Mouse (Mus musculus) small intestine, adult 2 months (tissue): Measurements from ENCODE around the gene Gab2.

Experiments used
- CTCF ChIP-seq: fragments of 200-500 bp; IDR thresholded peaks from 2 replicates; pipeline ENCODE4 v1.5.1; 2012; ENCODE audit warnings: low read depth, mild to moderate bottlenecking, control low read depth, inconsistent platforms, low read length, moderate library complexity, mixed read lengths; ENCODE audit not compliant: insufficient replicate concordance, insufficient read length; ENCODE audit errors: extremely low read depth
- POLR2A ChIP-seq: fragments of 200-500 bp; IDR thresholded peaks from 2 replicates; pipeline ENCODE4 v1.6.1; 2012; ENCODE audit warnings: low read depth, mild to moderate bottlenecking, control low read depth, inconsistent platforms, low read length, moderate library complexity

- TF ChIP-seq CTCF (no peak), POLR2A (no peak)
Measured at GRCm38 (mm10) chr7:97208811-97209549, 127.6 kb downstream of the Gab2 start.
